Mouse (Mus musculus): Measurements from ENCODE around the gene 5430419D17Rik.

5430419D17Rik gene

GRCm38 (mm10) chr7:131174121-131174520 is at the start of gene 5430419D17Rik:
Gene 5430419D17Rik (plus strand): TSS chr7:131174402.
- DNase-seq (ENCODE audit: low spot score): no peak

GRCm38 (mm10) chr7:131130021-131130420 is 44.2 kb upstream of the 5430419D17Rik start:
- DNase-seq (ENCODE audit: low spot score): no peak

GRCm38 (mm10) chr7:131133181-131133580 is 41.0 kb upstream of the 5430419D17Rik start:
- DNase-seq (ENCODE audit: low spot score): no peak

GRCm38 (mm10) chr7:131146214-131146613 is 28.0 kb upstream of the 5430419D17Rik start, which contains the start of gene 4933402N03Rik:
Gene 4933402N03Rik (minus strand): TSS chr7:131146314.
- DNase-seq (ENCODE audit: low spot score): no peak

GRCm38 (mm10) chr7:131150179-131150578 is 24.0 kb upstream of the 5430419D17Rik start:
- no peak for DNase-seq (ENCODE audit: low spot score)

- DNase-seq (ENCODE audit: low spot score): no peak
These were observed 21.2 kb upstream of the 5430419D17Rik start for GRCm38 (mm10) chr7:131153044-131153443.

- DNase-seq (ENCODE audit: low spot score): no peak
These were observed 12.0 kb upstream of the 5430419D17Rik start for GRCm38 (mm10) chr7:131162251-131162650.

- DNase-seq (ENCODE audit: low spot score): no peak
These were observed 6.4 kb upstream of the 5430419D17Rik start for GRCm38 (mm10) chr7:131167771-131168170.

GRCm38 (mm10) chr7:131169099-131169498 is 5.1 kb upstream of the 5430419D17Rik start:
- DNase-seq (ENCODE audit: low spot score): no peak

GRCm38 (mm10) chr7:131182685-131183084 is 8.5 kb downstream of the 5430419D17Rik start:
- no peak for DNase-seq (ENCODE audit: low spot score)

GRCm38 (mm10) chr7:131184339-131184738 is 10.1 kb downstream of the 5430419D17Rik start:
- no peak for DNase-seq (ENCODE audit: low spot score)

GRCm38 (mm10) chr7:131187047-131187446 is 12.8 kb downstream of the 5430419D17Rik start:
- DNase-seq (ENCODE audit: low spot score): no peak

GRCm38 (mm10) chr7:131187996-131188395 is 13.8 kb downstream of the 5430419D17Rik start:
- DNase-seq (ENCODE audit: low spot score): no peak

- DNase-seq (ENCODE audit: low spot score): no peak
These were observed 48.9 kb downstream of the 5430419D17Rik start for GRCm38 (mm10) chr7:131223086-131223485.

GRCm38 (mm10) chr7:131236091-131236490 is 61.9 kb downstream of the 5430419D17Rik start:
- no peak for DNase-seq (ENCODE audit: low spot score)

- DNase-seq (ENCODE audit: low spot score): no peak
These were observed 70.8 kb downstream of the 5430419D17Rik start for GRCm38 (mm10) chr7:131244993-131245392.

- DNase-seq (ENCODE audit: low spot score): no peak
These were observed 82.6 kb downstream of the 5430419D17Rik start for GRCm38 (mm10) chr7:131256841-131257240.

- DNase-seq (ENCODE audit: low spot score): no peak
These were observed 83.1 kb downstream of the 5430419D17Rik start for GRCm38 (mm10) chr7:131257309-131257708.

- no peak for DNase-seq (ENCODE audit: low spot score)
These were observed 86.7 kb downstream of the 5430419D17Rik start for GRCm38 (mm10) chr7:131260946-131261345.

GRCm38 (mm10) chr7:131264251-131264650 is 90.0 kb downstream of the 5430419D17Rik start:
- no peak for DNase-seq (ENCODE audit: low spot score)

- DNase-seq (ENCODE audit: low spot score): no peak
These were observed 91.6 kb downstream of the 5430419D17Rik start for GRCm38 (mm10) chr7:131265851-131266250.

GRCm38 (mm10) chr7:131297151-131297550 is 122.9 kb downstream of the 5430419D17Rik start:
- DNase-seq (ENCODE audit: low spot score): no peak

- DNase-seq (ENCODE audit: low spot score): no peak
These were observed 129.1 kb downstream of the 5430419D17Rik start for GRCm38 (mm10) chr7:131303340-131303739.

- DNase-seq (ENCODE audit: low spot score): no peak
These were observed 132.5 kb downstream of the 5430419D17Rik start for GRCm38 (mm10) chr7:131306733-131307132.

- DNase-seq (ENCODE audit: low spot score): no peak
These were observed 140.3 kb downstream of the 5430419D17Rik start for GRCm38 (mm10) chr7:131314493-131314892.

Measured in urinary bladder, postnatal 10 days (tissue).